Mouse (Mus musculus): ENCODE measurements around the gene Hnrnpf. TPM values are rescaled to one million over a fixed set of nuclear protein-coding genes. Genes with fewer than 3 reads are reported as not detected.

The Hnrnpf gene
- polyA plus RNA-seq, 1 experiment from 2014 or later: 388 TPM

GRCm38 (mm10) chr6:117893435-117893834 is 6.7 kb upstream of the Hnrnpf start:
- Histone ChIP-seq H3K9ac (ENCODE audit: low read length) (no peak overlapping the region), H3K9me3 (ENCODE audit: control insufficient read depth, low read length) (no peaks in the 10 kb centered on the region)

GRCm38 (mm10) chr6:117897800-117898199 is 2.3 kb upstream of the Hnrnpf start:
- Histone ChIP-seq H3K27me3 (ENCODE audit: control insufficient read depth, insufficient read depth, low read length) (no peaks in the 10 kb centered on the region), H3K9ac (ENCODE audit: low read length) (no peak overlapping the region), H3K27ac (replicated peaks) (no peak overlapping the region), H3K4me1 (replicated peaks; ENCODE audit: control insufficient read depth, insufficient read depth) (no peaks in the 10 kb centered on the region), H3K4me3 (ENCODE audit: low read depth, low read length) (no peak overlapping the region), H3K9me3 (ENCODE audit: control insufficient read depth, low read length) (no peaks in the 10 kb centered on the region), H3K36me3 (ENCODE audit: control insufficient read depth, insufficient read depth, low read length) (no peaks in the 10 kb centered on the region), H3K4me2 (replicated peaks; ENCODE audit: low read depth) (no peak overlapping the region)
- DNase-seq (ENCODE audit: low spot score) (no peak), ATAC-seq (ENCODE audit: low FRiP score, low TSS enrichment) (no peak)
- TF ChIP-seq CTCF (IDR thresholded peaks at IDR 0.05; ENCODE audit: low read depth): no peak
- TF ChIP-seq EP300 (optimal IDR thresholded peaks at IDR 0.05): no peak
- 45% methylated on average over 5 of the region's 5 CpGs for WGBS

More at GRCm38 (mm10) chr6:117893435-117893834, 6.7 kb upstream of the Hnrnpf start:
- Histone ChIP-seq H3K27me3 (ENCODE audit: control insufficient read depth, insufficient read depth, low read length) (no peaks in the 10 kb centered on the region), H3K27ac (replicated peaks) (no peak overlapping the region), H3K36me3 (ENCODE audit: control insufficient read depth, insufficient read depth, low read length) (no peaks in the 10 kb centered on the region), H3K4me2 (replicated peaks; ENCODE audit: low read depth) (no peak overlapping the region), H3K4me3 (ENCODE audit: low read depth, low read length) (no peak overlapping the region), H3K4me1 (replicated peaks; ENCODE audit: control insufficient read depth, insufficient read depth) (no peaks in the 10 kb centered on the region)
- WGBS: 67% methylated on average over 2 of the region's 2 CpGs
- no peak for TF ChIP-seq CTCF (IDR thresholded peaks at IDR 0.05; ENCODE audit: low read depth)
- TF ChIP-seq EP300 (optimal IDR thresholded peaks at IDR 0.05): no peak
- DNase-seq (ENCODE audit: low spot score) (no peak), ATAC-seq (ENCODE audit: low FRiP score, low TSS enrichment) (no peak)

- Histone ChIP-seq H3K27me3 (ENCODE audit: control insufficient read depth, insufficient read depth, low read length) (no peaks in the 10 kb centered on the region), H3K9ac (ENCODE audit: low read length) (no peak overlapping the region), H3K27ac (replicated peaks) (no peak overlapping the region), H3K4me1 (replicated peaks; ENCODE audit: control insufficient read depth, insufficient read depth) (no peaks in the 10 kb centered on the region), H3K36me3 (ENCODE audit: control insufficient read depth, insufficient read depth, low read length) (no peaks in the 10 kb centered on the region), H3K9me3 (ENCODE audit: control insufficient read depth, low read length) (no peaks in the 10 kb centered on the region), H3K4me2 (replicated peaks; ENCODE audit: low read depth) (no peak overlapping the region), H3K4me3 (ENCODE audit: low read depth, low read length) (no peak overlapping the region)
- no peak for DNase-seq (ENCODE audit: low spot score)
- WGBS: 66% methylated on average over 9 of the region's 9 CpGs
- ATAC-seq (ENCODE audit: low FRiP score, low TSS enrichment): no peak
- no peak for TF ChIP-seq EP300 (optimal IDR thresholded peaks at IDR 0.05)
- no peak for TF ChIP-seq CTCF (IDR thresholded peaks at IDR 0.05; ENCODE audit: low read depth)
Measured at GRCm38 (mm10) chr6:117901510-117902402, 1.6 kb downstream of the Hnrnpf start.

GRCm38 (mm10) chr6:117902556-117902955 is 2.4 kb downstream of the Hnrnpf start:
- Histone ChIP-seq H3K4me2 (replicated peaks; ENCODE audit: low read depth) (no peak overlapping the region), H3K4me1 (replicated peaks; ENCODE audit: control insufficient read depth, insufficient read depth) (no peaks in the 10 kb centered on the region), H3K27ac (replicated peaks) (no peak overlapping the region), H3K36me3 (ENCODE audit: control insufficient read depth, insufficient read depth, low read length) (no peaks in the 10 kb centered on the region), H3K9me3 (ENCODE audit: control insufficient read depth, low read length) (no peaks in the 10 kb centered on the region), H3K9ac (ENCODE audit: low read length) (no peak overlapping the region), H3K4me3 (ENCODE audit: low read depth, low read length) (no peak overlapping the region), H3K27me3 (ENCODE audit: control insufficient read depth, insufficient read depth, low read length) (no peaks in the 10 kb centered on the region)
- 69% methylated on average over 4 of the region's 4 CpGs for WGBS
- no peak for DNase-seq (ENCODE audit: low spot score)
- TF ChIP-seq EP300 (optimal IDR thresholded peaks at IDR 0.05) (no peak), CTCF (IDR thresholded peaks at IDR 0.05; ENCODE audit: low read depth) (no peak)
- no peak for ATAC-seq (ENCODE audit: low FRiP score, low TSS enrichment)

- no peak overlapping the region for H3K4me2 ChIP-seq (replicated peaks; ENCODE audit: low read depth)
Measured at GRCm38 (mm10) chr6:117903836-117904235, 3.7 kb downstream of the Hnrnpf start.

More at GRCm38 (mm10) chr6:117903836-117904235, 3.7 kb downstream of the Hnrnpf start:
- 90% methylated on average over 3 of the region's 3 CpGs for WGBS
- no peak for TF ChIP-seq EP300 (optimal IDR thresholded peaks at IDR 0.05)
- TF ChIP-seq CTCF (IDR thresholded peaks at IDR 0.05; ENCODE audit: low read depth): no peak
- H3K4me1 ChIP-seq (replicated peaks; ENCODE audit: control insufficient read depth, insufficient read depth): 0 out of 2 replicates have a peak, but pooled peaks cover under 1% of the 10 kb centered on the region
- DNase-seq (ENCODE audit: low spot score) (no peak), ATAC-seq (ENCODE audit: low FRiP score, low TSS enrichment) (no peak)
- H3K27ac ChIP-seq (replicated peaks): no peak overlapping the region
- H3K36me3 ChIP-seq (ENCODE audit: control insufficient read depth, insufficient read depth, low read length): no peaks in the 10 kb centered on the region
- no peak overlapping the region for H3K9ac ChIP-seq (ENCODE audit: low read length)
- H3K4me3 ChIP-seq (ENCODE audit: low read depth, low read length): no peak overlapping the region
- H3K27me3 ChIP-seq (ENCODE audit: control insufficient read depth, insufficient read depth, low read length): no peaks in the 10 kb centered on the region
- no peaks in the 10 kb centered on the region for H3K9me3 ChIP-seq (ENCODE audit: control insufficient read depth, low read length)
